Mouse (Mus musculus): Measurements from ENCODE around the gene Tmem234.

Gene Tmem234

DNA sequence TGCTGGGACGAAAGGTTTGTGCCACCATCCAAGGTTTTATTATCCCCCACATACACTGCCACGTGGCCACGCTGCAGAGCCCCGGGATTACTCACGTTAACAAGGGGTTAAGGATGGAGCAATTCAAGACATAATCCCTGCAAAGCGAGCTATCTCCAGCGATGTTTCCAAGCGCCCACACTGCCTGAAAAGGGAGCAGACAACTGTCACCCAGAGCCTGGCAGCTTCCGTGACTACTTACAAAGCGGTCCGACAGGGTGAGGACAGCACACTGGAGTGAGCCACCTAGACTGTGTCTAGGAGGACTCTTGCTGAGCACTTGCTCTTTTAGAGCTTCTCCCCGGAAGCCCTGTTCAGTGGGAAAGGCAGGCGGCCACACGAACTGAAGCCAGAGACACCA is 54.3 kb downstream of the Tmem234 start:
- in situ Hi-C loops (cut with MboI; ENCODE audit: low sequenced_read_pairs) = no loop called here

DNA sequence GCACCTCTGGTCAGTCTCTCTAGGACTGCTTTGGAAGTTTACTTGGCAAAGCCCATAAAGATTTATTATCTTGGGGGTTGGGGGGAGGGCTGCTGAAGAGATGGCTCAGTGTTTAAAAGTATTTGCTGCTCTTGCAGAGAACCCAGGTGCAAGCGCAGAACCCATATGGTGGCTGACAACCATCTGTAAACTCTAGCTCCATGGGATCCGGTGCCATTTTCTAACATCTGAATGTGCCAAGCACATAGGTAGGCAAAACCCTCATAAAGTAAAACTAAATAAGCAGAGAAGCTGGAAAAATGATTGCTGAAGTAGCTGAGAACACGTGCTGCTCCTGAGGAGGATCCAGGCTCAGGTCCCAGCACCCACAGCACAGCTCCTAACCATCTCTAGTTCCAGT is 61.1 kb downstream of the Tmem234 start:
- in situ Hi-C loops (cut with MboI; ENCODE audit: low sequenced_read_pairs) = no loop called here

DNA sequence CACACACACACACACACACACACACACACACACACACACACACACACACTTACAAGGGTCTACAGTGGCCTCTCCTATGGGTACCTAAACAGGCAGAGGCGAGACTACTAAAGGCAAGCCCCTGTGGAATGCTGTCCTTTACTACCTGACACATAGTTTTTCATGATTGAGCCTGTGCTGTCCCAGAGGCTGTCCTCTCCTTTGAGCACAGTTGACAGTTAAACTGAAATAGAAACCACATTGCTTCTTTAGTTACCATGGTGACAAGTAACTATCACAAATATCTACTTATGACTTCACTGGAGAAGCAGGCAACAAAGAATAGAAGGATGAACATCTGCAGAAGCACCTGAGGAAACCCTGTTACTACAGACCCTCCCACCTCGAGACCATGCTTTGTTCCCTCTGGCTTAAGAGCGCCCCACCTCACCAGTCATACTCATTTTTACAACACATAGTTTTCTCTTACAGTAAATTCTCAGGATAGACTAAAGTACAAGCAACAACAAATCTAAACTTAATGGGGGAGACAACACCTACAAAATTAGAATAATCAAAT is 61.9 kb downstream of the Tmem234 start:
- in situ Hi-C loops (cut with MboI; ENCODE audit: low sequenced_read_pairs) = no loop called here

DNA sequence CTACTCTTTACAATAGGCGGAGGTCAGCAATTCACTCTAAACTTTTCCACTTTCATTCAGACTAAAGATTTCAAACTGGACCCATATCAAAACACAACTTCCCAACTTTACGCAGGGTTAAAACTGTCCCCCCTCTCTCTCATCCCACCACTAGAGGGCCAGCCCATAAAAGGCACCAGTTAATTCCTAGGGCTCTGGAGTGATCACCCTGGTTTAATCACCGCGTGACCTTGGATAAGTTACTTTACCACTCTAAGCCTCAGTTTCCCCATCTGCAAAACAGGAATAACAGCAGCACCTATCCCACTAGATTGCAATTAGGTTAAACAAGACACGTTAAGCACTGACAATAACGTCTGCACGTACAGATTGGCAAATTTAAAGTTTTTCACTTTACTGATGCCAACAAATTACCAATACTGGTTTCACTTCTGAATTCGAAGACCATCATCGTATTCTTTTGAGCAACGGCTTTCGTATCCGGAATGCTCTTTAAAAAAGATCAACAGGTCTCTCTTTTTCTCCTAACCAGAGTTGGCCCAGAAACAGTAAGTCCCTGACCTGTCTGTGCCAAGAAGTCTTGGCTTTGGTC is 71.1 kb downstream of the Tmem234 start:
- in situ Hi-C loops (cut with MboI; ENCODE audit: low sequenced_read_pairs) = no loop called here

DNA sequence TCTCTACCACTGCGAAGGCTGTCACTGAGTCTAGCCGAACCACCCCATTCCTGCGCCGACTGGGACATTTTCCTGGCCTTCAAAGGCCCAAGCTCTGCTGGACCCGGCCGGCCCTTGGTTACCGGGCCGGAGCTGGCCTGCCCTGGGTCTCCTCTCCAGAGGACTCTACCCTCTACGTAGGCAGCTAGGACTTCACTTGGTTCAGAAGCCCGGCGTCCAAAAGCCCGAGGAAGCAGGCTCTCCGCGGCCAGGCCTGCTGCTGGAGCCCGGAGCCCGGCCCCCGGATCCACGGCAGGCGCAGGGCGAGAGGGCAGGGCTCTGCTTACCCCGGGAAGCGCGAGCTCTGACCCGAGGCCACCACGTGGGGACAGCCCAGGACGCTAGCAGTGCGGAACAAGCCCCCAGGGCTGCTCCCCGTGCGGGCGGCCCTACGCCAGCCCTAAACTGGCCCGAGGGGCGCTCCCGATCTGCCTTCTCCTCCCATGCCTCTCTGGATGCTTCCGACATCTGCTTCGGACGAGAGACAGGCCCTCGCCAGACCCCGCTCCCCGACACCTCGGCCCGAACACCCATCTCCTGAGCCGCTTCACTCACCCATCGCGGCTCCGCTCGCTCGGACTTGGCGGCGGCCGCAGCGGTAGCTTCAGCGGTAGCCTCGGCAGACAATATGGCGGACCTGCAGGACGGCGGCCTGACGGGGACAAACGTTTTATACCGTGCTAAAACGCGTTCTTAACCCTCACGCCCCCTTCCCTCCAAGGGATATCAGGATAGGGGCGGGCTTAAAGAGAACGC is 71.8 kb downstream of the Tmem234 start, which contains the start of gene Kpna6:
Gene Kpna6 (minus strand): TSS at position 685 of the 795 bp plus-strand sequence.
- in situ Hi-C loops (cut with MboI; ENCODE audit: low sequenced_read_pairs) = no loop called here

DNA sequence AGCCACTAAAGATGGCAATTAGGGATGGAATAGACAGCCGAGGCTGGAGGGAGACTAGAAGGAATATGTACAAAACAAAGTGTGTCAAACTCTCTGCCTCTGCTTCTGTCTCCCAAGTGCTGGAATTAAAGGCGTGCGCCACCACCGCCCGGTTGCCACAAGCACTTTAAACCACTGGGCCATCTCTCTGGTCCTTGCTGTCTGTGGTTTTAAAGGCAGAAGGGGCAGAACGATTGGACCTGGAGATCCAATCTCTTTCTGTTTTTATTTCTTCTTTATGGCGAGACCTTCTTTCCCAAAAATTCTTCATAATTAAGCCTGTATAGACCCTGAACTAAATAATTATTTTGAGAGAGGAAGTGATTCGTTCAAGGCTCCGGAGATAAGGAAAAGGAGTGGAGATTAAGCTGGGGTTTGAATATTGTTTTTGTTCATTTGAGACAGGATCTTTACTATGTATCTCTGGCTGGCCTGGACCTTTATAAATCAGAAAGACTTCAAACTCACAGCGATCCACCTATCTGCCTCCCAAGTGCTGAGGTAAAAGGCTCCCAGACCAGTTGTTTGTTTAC is 72.5 kb downstream of the Tmem234 start:
- in situ Hi-C loops (cut with MboI; ENCODE audit: low sequenced_read_pairs) = no loop called here

All from CH12F3 (cell line).